Mouse (Mus musculus) urinary bladder, adult 18-20 months (tissue): ENCODE measurements at regions not wholly inside any gene's neighbourhood (a gene's known extent, or its start where the extent isn't known, plus 50 kb on each side); places are given as distances from the start of the nearest gene placed in this dataset.
"Not testable (repeated sequence)": the region's sequence is repeated elsewhere in the genome, so short reads cannot be mapped to it uniquely, and the experiment has no call there.

Source experiments
- DNase-seq, 2 experiments: peaks; one replicate each; pipeline ENCODE4 v3.0.0; 2022; ENCODE audit warnings: low spot score in 2 of 2, mixed read lengths in 2 of 2

GRCm38 (mm10) chr15:8767624-8768571 is 57.3 kb upstream of the Slc1a3 start:
- no peak for DNase-seq

GRCm38 (mm10) chr15:8766208-8766607 is 55.6 kb upstream of the Slc1a3 start:
- not testable (repeated sequence) for DNase-seq

GRCm38 (mm10) chr15:8761741-8762271 is 51.2 kb upstream of the Slc1a3 start:
- no peak for DNase-seq

- DNase-seq: no peak
Observed at GRCm38 (mm10) chr15:8761132-8761531, 50.6 kb upstream of the Slc1a3 start.
